Mouse (Mus musculus) urinary bladder, postnatal 14 days (tissue): ENCODE measurements around the gene Pllp.
A peak's percentile ranks its signal among the peaks of the same experiment; 100 is the strongest.

Experiments
- DNase-seq: peaks from one replicate; pipeline ENCODE4 v3.0.0; 2021; ENCODE audit warnings: low spot score

The Pllp gene

DNA sequence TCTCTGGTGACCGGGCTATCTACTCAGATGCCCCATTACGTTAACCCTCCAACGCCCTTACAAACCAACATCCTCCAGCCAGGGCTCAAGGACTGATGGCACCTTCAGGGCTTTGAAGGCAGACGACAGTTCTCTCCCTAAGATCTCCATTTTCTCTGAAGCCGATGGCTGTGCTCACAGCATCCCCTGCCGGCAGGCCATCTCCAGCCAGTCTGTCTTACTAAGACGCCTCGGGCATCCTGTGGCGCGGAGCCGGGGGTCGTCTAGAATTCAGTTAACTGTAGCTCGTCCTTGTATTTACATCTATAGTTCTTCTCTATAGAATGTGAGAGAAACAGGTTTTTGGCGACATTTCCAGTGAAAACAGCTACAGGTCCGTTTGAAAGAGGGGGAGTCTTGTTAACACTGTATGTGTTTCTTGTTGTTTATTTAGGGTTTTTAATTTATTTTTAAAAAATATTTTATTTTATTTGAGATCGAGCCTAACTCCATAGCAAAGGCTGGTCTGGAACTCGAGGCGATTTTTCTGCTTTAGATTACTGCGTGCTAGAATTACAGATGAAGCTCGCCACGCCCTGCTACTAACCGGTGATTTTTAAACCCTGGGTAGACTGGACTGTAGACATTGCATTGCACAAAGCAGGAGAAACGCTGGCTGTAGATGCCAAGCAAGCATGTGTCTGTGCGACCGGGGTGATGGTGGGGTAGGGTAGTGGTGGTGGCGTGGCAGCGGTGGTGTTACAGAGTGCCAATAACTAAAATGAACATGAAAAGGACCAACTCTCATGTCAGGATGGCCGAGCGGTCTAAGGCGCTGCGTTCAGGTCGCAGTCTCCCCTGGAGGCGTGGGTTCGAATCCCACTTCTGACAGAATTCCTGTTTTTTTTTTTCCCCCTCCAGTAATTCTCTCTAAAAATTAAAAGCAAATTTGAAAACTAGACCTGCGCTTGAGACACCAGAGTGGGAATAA lies 7.1 kb upstream of the Pllp start:
- DNase-seq: peak; percentile 85

DNA sequence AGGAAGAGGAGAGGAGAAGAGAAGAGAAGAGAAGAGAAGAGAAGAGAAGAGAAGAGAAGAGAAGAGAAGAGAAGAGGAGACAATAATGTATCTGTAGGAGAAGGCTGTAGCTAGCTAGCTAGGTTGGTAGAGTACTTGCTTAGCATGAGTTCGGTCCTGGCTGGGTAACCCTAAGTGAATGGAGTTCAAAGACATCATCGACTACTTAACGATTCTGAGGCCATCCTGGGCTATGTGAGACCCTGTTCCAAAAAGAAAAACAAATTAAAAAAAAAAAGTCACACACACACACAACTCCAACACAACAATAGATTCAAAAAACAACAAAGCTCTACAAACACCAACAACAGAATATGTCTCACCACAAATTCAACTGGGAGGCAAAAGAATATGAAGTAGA lies 6.1 kb upstream of the Pllp start:
- no peak for DNase-seq

DNA sequence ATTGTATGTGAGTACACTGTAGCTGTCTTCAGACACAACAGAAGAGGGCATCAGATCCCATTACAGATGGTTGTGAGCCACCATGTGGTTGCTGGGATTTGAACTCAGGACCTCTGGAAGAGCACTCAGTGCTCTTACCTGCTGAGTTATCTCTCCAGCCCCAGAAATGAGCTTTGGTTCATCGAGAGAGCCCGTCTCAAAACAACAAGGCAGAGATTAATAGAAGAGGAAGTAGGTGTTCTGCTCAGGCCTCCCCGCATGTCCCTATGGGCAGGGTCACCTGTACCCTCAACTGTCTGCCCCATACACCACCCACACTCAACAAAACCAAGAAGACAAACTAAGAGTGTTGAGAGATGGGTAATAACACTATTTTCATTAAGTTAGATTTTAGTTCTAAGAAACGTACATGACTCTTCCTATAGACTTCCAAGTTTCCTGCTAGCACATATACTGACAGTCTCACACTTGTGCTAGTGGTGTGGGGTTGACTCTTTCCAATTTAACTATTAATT lies 4.4 kb upstream of the Pllp start:
- DNase-seq: no peak

DNA sequence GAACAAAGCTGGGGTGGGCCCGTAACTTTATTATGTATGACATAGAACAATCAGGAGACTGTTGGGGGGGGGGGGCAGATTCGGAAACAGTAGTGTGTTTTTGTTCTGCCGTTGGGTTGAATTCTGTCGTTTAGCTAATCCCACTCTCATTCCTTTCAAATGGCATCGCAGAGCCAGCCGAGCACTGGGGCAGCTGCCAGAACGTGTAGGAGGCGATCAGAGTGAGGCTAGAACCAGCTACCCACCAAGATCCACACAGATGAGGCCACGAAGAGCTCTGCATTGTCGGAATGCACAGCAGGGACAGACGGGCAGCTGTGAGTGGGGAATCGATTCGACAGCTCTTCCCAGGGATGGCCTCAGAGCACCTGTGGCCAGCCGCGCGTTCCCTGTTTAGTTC lies 3.3 kb upstream of the Pllp start:
- no peak for DNase-seq

DNA sequence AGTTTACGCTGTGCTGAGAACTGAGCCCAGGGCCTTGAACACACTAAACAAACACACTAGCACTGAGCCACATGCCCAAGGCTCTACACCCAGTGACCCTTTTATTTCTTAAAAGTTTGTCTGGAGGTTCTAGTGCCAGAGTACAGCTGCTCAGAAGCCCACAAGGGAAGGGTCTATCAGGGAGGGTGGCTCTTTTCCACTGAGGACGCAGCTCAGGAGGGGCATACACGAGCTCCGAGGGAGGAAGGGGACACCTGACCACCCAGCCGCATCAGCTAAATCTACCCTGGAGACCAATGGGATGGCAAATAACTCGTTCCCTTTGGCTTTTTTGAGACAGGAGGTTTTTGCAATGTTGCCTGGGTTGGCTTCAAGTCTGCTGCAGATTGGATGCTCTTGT lies 1.9 kb upstream of the Pllp start:
- no peak for DNase-seq

DNA sequence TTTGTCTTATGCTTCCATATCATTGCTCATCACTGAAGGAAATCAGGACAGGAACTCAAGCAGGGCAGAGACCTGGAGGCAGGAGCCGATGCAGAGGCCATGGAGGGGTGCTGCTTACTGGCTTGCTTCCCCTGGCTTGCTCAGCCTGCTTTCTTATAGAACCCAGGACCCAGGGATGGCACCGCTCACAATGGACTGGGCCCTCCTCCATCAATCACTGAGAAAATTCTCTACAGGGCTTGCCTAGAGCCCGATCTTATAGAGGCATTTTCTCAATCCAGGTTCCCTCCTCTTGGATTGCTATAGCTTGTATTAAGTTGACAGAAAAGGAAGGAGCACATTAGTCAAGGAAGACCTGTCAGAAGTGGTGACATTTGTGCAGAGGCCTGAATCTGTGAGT lies 488 bp upstream of the Pllp start:
- no peak for DNase-seq

DNA sequence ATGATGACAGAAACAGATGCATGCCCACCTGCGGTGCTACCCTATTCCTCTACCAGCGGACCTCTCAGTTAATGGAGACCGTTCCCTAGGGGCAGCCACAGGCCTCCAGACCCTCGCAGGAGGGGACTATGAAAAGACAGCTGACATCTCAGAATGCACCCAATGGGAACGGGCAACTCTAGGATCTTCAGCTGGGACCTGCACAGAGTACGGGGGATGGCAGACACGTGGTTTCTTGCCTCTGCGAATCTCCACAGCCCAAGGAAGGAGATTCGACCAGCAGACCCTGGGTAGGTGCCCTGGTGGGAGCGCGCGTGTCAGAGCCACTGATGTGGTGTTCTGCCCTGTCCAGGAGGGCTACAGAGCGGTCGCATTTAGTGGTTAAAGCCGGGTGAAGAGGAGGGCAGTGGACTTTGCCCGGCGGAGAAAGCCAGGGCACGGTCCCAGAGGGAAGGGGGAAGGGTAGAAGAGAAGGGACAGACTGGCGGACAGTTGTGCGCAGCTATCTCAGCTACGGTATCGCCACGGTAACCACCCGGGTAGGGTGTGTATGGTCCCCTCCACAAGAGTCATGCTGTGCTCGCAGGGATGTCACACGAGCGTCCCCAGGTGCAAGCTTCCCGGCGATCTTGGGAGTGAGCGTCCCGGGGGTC lies 611 bp downstream of the Pllp start:
- DNase-seq: no peak

DNA sequence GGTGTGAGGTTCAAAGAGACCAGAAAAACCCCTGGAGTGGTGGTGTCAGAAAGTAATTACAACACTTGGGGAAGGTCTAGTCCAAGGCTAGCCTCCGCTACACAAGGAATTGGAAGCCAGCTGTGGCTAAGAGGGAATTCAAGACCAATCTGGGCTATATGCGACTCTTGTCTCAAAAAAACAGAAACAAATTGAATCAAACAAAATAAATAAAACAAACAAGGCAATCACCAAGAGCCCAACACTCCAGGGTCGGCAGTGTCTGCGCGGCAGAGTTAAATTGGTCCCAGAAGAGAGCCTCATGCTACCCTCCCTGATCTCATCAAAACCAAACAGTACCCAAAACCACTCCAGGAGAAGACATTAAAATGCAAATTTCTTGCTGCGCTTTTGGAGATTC lies 1.4 kb downstream of the Pllp start:
- DNase-seq: no peak

DNA sequence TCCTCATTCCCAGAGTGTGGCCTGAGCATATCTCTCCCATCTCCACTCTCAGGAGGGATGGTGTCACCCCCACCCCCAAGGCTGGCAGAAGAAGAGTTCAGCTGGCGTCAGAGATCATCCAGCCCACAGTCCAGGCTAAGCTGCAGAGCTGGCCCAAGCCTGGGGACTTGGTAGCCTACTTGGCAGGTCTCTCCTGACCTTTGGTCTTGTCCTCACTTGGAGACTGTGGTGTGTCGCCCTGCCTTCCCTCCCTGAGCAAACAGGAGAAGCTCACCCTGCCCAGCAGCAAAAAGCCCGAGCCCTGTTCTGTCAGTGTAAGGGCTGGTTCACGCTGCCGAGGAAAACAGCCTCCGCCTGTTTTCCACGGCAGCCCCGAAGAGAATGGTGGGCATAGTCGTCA lies 10.1 kb downstream of the Pllp start:
- DNase-seq: peak; percentile 64

DNA sequence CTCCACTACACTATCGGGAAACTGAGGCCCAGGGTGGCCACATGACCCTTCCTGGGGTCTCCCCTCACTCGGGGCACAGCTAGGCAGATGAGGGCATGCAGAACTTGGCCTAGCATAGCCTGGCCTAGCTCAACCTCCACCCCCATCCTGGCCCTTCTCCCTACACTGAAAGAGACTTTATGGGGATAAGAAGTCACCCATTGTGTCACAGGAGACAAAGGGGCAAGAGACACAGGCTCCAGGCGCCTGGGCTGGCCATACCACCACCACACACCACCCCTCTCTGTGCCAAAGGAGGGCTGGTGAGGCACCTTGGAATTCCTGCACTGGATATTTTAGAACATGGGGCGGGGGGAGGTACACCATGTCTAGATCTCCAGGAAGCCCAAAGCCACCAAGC lies 11.8 kb downstream of the Pllp start:
- DNase-seq: no peak

DNA sequence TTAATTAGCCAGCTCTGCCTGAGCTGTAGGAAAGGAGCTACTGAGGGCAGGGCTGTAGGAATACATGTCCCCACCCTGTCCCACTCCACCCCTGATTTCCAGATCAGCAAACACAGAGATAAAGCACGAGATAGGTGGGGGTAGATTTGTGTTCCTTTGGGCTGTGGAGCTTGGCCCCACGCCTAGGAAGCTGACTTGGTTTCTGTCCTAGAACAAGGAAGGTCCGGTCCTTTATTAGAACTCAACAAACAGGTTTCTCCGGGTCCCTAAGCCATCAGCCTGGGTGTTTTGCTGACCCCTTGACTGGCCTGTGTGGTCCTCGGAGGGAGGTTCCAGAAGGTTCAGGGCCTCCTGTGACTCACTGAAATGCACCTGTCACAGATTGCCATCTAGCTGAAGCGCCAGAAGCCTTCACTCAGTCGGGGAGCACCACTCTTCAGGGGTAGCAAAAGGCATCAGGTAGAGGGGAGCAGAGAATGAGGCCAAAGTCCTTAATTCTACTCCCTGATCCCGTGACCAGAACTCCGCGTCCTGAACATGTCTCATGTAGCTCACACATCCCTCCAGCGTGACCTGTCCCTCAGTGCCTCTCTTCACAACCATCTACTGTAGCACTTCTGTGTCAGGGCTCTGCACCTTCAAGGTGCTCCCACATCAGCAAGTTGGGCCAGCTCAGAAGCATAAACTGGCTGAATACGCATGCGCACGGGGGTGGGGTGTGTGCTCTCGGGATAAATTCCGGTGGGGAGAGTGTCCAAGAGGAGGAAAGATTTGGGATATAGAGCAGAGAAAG lies 13.2 kb downstream of the Pllp start:
- peak; percentile 87 for DNase-seq

DNA sequence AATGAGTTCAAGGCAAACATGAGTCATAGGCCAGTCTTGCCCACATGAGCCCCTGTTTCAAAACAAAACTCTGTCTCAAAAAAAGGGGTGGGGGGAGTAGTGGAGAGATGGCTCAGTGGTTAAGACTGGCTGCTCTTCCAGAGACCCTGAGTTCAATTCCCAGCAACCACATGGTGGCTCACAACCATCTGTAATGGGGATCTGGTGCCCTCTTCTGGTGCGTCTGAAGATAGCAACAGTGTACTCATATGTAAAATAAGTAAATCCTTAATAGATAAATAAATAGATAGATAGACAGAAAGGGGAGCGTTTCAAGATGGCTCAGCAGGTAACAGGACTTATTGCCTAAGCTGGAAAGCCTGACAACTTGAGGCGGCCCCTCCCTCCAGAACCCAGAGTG lies 15.7 kb downstream of the Pllp start:
- DNase-seq: no peak

DNA sequence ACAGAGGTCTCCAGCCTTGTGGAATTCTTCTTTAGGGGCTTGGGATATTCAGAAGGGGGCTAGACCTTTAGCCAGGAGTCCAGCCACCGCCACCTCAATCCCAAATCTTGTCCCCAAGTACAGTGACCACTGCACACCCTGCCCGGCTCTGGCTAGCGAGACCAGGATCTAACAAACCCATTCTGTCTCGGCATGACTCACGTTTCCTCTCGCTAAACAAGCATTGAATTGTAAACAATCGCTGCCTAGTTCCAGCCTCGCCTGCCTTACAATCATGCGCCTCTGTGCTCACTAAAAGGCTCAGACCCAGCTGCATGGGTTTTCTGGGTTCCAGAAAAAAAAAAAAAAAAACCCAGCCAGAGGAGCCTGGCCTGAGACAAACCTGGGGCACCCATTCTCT lies 17.5 kb downstream of the Pllp start:
- peak; percentile 70 for DNase-seq

DNA sequence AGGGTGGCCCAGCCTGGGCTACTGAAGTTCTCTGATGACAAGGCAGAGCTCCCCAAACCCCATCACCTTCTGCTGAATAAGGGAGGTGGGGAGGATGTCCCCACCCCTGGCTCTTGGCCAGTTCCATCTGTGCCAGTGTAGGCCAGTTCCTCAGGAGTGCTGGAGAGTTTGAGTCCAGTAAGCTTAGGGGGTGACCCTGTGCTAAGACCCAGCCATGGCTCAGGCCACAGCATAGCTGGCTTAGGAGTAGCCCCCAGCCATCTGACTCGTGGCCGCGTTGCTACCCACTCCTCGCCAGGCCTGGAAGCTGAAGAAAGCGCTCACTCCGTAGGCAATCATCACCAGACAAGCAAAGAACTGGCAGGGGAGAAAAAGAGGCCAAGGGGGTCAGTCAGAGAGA lies 20.2 kb downstream of the Pllp start:
- no peak for DNase-seq

DNA sequence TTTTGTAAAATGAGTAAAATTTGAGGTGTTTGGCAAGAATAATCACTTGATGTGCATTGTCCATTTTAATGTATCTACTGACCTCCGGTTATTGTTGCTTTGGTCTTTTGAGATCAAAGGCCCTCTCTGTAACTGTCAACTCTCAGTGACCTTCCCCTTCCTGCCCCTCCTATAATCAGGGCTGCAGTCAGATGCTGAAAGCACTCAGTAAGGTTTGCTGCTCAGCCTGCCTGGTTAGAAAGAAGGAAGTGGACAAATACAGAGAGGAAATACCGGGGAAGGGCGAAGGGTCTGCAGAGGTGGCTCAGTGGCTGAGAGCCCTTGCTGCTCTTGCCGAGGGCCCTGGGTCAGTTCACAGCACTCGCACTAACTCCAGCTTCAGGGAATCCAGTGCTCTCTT lies 21.7 kb downstream of the Pllp start:
- no peak for DNase-seq

DNA sequence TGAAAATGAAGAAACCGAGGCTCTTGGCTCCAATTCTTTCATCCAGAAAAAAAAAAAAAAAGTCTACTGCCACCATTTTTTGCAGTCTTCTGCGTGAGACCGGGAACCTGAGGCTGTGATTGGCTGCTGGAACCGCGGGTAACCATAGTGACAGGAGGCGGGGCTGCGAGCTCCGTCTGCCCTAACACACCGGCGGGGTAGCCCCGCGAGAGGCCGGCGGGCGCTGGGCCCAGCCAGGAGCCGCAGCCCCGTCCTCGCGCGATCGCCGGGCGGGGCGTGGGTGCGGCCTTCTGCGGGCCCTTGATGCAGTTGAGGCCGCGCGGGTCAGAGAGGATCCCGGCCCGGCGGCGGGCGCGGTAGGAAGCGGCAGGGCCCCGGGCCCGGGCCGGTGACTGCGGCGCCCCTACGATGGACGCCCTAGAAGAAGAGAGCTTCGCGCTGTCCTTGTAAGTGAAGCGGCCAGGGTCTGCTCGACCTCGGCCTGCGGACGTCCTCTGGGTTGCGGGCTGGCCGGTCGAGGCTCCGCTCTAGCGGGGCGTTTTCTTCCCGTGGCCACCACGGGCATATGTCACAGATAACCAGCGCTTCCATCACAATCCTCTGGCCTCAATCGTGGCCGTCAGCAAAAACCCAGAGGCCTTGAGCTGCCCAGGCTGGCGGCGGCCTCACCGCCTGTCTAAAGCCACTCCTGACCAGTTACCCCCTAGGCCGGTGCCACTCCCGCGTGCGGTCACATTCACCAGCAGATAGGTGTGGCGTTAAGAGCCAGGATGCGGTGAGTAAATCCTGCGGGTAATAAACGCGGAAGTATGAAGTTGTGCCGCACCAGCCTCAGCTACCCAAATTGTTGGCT lies 29.4 kb downstream of the Pllp start, which contains the start of gene Arl2bp:
Gene Arl2bp, plus strand, starts transcription at position 145 of the 853 bp plus-strand sequence.
- peak; percentile 95 for DNase-seq

DNA sequence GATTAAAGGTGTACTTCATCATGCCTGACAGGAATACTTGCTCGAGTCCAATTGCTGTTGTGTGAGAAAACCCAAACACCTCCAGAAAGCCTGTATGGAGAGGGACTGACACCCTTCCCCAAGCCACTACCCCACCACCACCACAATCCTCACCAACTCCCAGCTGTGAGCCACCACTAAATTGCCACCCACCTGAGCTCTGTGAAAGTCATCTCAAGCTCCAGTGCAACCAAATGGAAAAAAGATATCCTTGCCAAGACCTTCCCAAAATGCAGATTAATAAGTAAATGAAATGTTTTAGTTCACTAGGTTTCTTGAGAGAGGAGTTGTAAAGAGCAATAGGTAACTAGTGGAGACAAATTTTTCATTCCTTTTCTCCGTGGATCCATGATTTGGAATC lies 31.4 kb downstream of the Pllp start:
- DNase-seq: no peak

DNA sequence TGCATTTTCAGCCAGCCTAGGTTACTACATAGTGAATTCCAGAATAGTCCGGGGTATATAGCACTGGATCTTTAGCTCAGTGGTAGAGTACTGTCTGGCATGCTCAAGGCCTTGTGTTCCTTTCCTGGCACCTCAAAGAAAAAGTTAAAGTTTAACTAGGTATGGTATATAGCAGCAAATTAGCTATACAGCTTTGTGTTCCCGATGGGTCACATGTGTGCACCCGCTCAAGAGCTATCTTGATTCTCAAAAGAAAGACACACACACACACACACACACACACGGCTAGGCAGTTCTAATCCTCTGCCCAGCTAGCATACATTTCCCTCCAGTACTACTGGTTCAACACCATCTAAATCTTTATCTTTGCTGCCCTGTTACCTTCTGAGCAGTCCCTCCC lies 35.7 kb downstream of the Pllp start:
- no peak for DNase-seq

DNA sequence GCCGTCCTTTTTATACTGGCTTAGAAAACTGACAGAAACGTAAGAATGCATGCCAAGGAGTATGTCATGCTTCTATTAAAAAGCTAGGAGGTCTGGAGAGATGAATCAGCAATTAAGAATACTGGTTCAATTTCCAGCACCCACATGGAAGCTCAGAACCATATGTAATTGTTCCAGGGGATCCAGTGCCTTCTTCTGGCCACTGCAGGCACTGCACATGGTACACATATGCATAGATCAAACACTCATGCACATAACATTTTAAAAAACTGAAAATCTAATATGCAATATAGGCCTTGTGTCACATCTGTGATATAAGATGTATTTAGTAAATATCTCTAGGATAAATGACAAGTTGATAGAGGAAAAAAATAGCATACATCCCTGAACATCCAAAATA lies 38.0 kb downstream of the Pllp start:
- DNase-seq: no peak

DNA sequence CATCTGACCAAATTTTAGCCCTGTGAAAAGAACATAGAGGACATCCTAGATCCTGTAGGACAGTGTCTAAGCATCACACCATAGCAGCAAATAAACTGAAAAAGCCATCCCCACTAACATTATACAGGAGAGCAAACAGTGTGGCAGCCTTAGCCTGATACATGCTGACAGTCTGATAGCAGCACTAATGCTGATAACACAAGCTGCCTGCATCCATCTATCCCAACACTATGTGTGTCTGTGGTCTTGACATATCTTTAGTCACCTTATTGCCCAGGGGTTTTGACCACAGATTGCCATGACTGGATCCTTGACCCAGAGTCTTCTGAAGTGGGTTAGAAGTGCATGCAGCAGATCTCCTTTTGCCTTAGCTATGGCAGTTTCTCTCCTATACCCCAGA lies 41.1 kb downstream of the Pllp start:
- DNase-seq: no peak

DNA sequence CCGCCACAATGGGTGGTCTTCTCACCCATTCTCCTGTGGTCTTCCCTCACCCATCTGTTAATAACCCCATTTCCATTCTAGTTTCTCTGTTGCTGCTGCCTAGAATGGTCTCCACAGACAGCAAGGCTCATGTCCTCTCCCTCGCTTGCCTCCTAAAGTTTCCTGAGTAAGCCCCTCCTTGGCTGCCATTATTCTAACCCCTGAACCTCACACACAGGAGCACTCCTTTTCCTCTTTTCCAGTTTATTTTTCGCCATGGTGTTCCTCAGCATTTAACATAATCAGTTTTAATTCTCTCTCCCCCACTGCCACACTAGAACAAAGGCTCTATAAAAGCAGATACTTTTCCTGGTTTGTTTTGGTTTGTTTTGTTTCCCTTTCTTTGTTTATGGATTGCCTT lies 43.1 kb downstream of the Pllp start:
- DNase-seq: no peak

DNA sequence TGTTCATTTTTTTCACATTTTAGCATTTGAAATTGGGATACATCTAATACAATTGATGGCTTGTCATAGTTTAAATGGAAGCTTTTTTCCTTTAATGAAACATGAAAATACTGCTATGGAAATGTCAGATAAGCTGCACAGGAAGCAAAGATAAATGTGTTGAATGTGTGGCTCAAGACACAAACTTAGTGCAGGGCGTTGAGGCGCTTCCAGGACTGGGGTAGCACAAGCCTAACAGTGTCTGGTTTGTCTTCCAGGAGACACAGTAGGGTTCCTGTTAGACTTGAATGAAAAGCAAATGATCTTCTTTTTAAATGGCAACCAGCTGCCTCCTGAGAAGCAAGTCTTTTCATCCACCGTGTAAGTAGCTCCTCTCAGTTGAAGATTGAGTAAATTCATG lies 46.6 kb downstream of the Pllp start:
- DNase-seq: no peak
